Mouse (Mus musculus): ENCODE measurements around the gene Rhou. TPM values are rescaled to one million over a fixed set of nuclear protein-coding genes. Genes with fewer than 3 reads are reported as not detected.

The Rhou gene
- polyA plus RNA-seq, 1 experiment from 2014 or later, result 7.3 TPM

DNA sequence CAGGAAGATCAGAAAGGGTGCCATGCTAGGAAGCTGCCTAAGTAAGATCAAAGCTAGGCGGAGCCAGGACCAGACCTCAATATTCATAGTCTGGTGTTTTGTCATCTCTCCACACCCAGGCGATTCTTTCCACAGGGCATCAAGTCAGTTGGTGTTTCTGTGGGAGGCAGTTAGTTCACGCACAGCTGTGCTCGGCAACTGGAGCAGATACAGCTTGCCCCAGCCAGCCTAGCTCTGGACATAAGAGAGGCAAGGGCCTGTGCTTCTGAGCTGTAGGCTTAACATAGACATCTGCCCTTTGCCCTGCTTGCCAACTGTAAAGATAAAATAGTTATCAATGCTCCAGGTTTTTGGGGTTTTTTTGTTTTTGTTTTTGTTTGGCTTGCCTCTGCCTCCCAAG, 21.5 kb upstream of the Rhou start:
- TF ChIP-seq EP300 (optimal IDR thresholded peaks at IDR 0.05), result no peak
- TF ChIP-seq CTCF (IDR thresholded peaks at IDR 0.05; ENCODE audit: low read depth), result no peak
- Histone ChIP-seq H3K27me3 (ENCODE audit: control insufficient read depth, insufficient read depth, low read length) (no peaks in the 10 kb centered on the region), H3K36me3 (ENCODE audit: control insufficient read depth, insufficient read depth, low read length) (no peaks in the 10 kb centered on the region), H3K9me3 (ENCODE audit: control insufficient read depth, low read length) (no peaks in the 10 kb centered on the region), H3K4me2 (replicated peaks; ENCODE audit: low read depth) (no peak overlapping the region), H3K27ac (replicated peaks) (no peak overlapping the region), H3K4me3 (ENCODE audit: low read depth, low read length) (no peak overlapping the region), H3K4me1 (replicated peaks; ENCODE audit: control insufficient read depth, insufficient read depth) (0 out of 2 replicates have a peak, but pooled peaks cover 2% of the 10 kb centered on the region), H3K9ac (ENCODE audit: low read length) (no peak overlapping the region)
- ATAC-seq (ENCODE audit: low FRiP score, low TSS enrichment) (no peak), DNase-seq (ENCODE audit: low spot score) (no peak)
- 78% methylated on average over 4 of the region's 4 CpGs for WGBS

DNA sequence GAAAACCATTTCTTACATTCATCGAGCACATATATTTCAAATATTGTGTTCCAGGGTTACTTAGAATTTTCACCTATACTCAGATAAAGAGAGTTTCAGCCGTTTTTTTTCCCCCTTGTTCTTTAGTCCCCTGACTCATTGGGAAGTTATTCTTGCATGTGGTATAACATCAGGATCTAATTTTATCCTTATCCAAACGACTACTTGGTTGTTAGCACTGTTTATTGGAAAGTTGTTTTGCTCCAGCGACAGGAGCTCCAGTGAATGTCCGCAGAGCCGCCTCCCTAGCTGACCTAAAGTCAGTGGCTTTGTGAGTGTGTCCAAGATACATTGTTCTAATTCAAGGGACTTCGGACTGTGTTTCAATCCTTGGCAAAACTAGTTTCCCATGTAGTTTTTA, 19.9 kb upstream of the Rhou start:
- no peak for ATAC-seq (ENCODE audit: low FRiP score, low TSS enrichment)

DNA sequence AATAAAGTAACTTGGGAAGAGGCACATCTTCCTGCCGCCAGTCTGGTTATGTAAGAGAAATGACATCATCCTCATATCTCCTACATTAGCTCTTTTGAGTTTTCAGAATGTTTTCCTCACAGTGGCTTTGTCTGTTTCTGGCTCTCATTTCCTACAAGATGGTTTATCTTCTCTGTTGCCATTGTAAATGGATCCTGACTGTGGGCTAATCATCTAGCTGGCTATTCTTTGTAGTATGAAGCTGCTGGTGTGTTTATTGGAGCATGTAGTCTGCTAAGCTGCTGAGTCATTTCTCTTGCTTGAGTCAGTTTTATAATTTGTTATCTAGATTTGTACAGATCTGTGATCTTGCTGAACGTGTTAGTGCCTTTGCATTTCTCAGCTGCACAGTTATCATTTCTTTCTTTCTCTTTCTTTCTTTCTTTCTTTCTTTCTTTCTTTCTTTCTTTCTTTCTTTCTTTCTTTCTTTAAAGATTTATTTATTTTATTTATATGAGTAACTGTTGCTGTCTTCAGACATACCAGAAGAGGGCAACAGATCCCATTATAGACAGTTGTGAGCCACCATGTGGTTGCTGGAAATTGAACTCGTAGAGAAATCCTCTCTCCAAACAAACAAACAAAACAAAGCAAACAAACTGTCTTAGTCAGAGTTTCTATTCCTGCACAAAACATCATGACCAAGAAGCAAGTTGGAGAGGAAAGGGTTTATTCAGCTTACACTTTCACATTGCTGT, 19.2 kb upstream of the Rhou start:
- peak; percentile 53; the same call in 1 of the 2 replicates for ATAC-seq (ENCODE audit: low FRiP score, low TSS enrichment)

More for the DNA sequence above, 19.9 kb upstream of the Rhou start:
- 49% methylated on average over 7 of the region's 7 CpGs for WGBS
- TF ChIP-seq CTCF (IDR thresholded peaks at IDR 0.05; ENCODE audit: low read depth) (no peak), EP300 (optimal IDR thresholded peaks at IDR 0.05) (no peak)
- Histone ChIP-seq H3K9ac (ENCODE audit: low read length) (no peak overlapping the region), H3K36me3 (ENCODE audit: control insufficient read depth, insufficient read depth, low read length) (no peaks in the 10 kb centered on the region), H3K9me3 (ENCODE audit: control insufficient read depth, low read length) (no peaks in the 10 kb centered on the region), H3K4me2 (replicated peaks; ENCODE audit: low read depth) (no peak overlapping the region), H3K27ac (replicated peaks) (no peak overlapping the region; the same call in 1 of the 2 replicates), H3K27me3 (ENCODE audit: control insufficient read depth, insufficient read depth, low read length) (no peaks in the 10 kb centered on the region), H3K4me1 (replicated peaks; ENCODE audit: control insufficient read depth, insufficient read depth) (0 out of 2 replicates have a peak, but pooled peaks cover 2% of the 10 kb centered on the region), H3K4me3 (ENCODE audit: low read depth, low read length) (no peak overlapping the region)
- no peak for DNase-seq (ENCODE audit: low spot score)

DNA sequence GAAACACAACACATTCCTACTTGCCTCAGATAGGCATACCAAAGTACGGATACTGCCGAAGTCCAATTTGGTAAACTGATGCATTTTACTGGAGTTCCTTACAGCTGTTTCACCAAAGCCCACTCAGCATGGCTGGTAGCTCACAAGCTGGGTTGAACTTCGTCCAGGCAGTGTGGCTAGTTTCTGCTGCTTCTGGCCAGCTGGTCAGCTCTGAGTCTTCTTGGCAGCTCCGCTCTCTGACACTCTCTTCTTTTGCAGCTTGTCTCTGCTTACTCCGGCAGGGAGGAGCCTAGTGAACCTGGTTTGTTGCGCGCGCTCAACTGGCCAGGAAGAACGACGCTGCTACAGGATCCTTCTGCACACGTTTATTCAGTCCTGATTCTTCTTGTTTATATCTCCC, 18.1 kb upstream of the Rhou start:
- no peak for ATAC-seq (ENCODE audit: low FRiP score, low TSS enrichment)
- Histone ChIP-seq H3K9ac (ENCODE audit: low read length) (no peak overlapping the region), H3K9me3 (ENCODE audit: control insufficient read depth, low read length) (no peaks in the 10 kb centered on the region), H3K4me2 (replicated peaks; ENCODE audit: low read depth) (no peak overlapping the region), H3K36me3 (ENCODE audit: control insufficient read depth, insufficient read depth, low read length) (no peaks in the 10 kb centered on the region), H3K27me3 (ENCODE audit: control insufficient read depth, insufficient read depth, low read length) (no peaks in the 10 kb centered on the region), H3K4me3 (ENCODE audit: low read depth, low read length) (no peak overlapping the region), H3K27ac (replicated peaks) (no peak overlapping the region), H3K4me1 (replicated peaks; ENCODE audit: control insufficient read depth, insufficient read depth) (no peaks in the 10 kb centered on the region)
- 69% methylated on average over 11 of the region's 11 CpGs for WGBS
- TF ChIP-seq EP300 (optimal IDR thresholded peaks at IDR 0.05) (no peak), CTCF (IDR thresholded peaks at IDR 0.05; ENCODE audit: low read depth) (no peak)
- DNase-seq (ENCODE audit: low spot score), result no peak

More for the DNA sequence above, 19.2 kb upstream of the Rhou start:
- H3K9ac ChIP-seq (ENCODE audit: low read length), result no peak overlapping the region
- no peaks in the 10 kb centered on the region for H3K4me1 ChIP-seq (replicated peaks; ENCODE audit: control insufficient read depth, insufficient read depth)
- no peak overlapping the region for H3K4me2 ChIP-seq (replicated peaks; ENCODE audit: low read depth)
- H3K36me3 ChIP-seq (ENCODE audit: control insufficient read depth, insufficient read depth, low read length), result no peaks in the 10 kb centered on the region
- H3K27me3 ChIP-seq (ENCODE audit: control insufficient read depth, insufficient read depth, low read length), result no peaks in the 10 kb centered on the region
- no peak for DNase-seq (ENCODE audit: low spot score)
- H3K4me3 ChIP-seq (ENCODE audit: low read depth, low read length), result no peak overlapping the region
- TF ChIP-seq CTCF (IDR thresholded peaks at IDR 0.05; ENCODE audit: low read depth) (peak; percentile 30), EP300 (optimal IDR thresholded peaks at IDR 0.05) (no peak)
- 12% methylated on average over 3 of the region's 3 CpGs for WGBS
- no peaks in the 10 kb centered on the region for H3K9me3 ChIP-seq (ENCODE audit: control insufficient read depth, low read length)
- H3K27ac ChIP-seq (replicated peaks), result no peak overlapping the region; the same call in 1 of the 2 replicates

DNA sequence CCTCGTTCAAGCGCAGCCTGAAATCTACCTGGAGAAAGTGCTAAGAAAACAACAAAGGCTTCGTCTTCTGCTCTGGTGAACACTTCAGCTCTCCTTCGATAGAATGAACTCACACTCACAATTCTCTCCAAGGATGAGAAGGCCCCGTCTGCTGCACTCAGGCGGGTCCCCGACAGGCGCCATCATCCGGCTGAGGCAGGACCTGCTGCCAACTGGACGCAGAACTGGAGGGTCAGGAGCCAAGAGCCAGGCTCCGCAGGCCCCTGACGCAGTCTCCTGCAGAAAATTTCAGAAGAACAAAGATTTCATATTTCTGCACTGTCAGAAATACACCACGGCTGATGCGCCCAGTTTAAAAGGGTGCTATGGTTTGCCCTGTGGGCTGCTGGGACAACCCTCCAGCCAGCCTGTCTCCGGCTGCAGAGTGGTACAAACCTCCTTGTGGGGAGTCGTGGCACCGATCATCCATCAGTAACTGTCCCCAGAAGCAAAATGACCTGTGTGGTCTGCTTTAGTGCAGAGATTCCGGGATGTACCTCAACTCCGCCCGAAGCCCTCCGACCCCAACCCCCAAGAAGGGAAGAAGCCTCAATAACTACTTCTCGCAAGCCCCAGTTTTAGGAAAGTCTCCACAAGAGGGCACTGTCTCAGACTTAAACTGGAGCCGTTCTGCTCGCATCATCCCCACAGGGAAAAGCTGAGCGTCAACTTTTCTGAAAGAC, 10.2 kb upstream of the Rhou start:
- H3K36me3 ChIP-seq (ENCODE audit: control insufficient read depth, insufficient read depth, low read length), result no peaks in the 10 kb centered on the region
- H3K4me2 ChIP-seq (replicated peaks; ENCODE audit: low read depth), result no peak overlapping the region; the same call in 1 of the 2 replicates
- H3K9me3 ChIP-seq (ENCODE audit: control insufficient read depth, low read length), result no peaks in the 10 kb centered on the region
- TF ChIP-seq EP300 (optimal IDR thresholded peaks at IDR 0.05), result no peak
- TF ChIP-seq CTCF (IDR thresholded peaks at IDR 0.05; ENCODE audit: low read depth), result peak; percentile 81
- no peak overlapping the region; the same call in 1 of the 2 replicates for H3K9ac ChIP-seq (ENCODE audit: low read length)
- H3K27ac ChIP-seq (replicated peaks), result no peak overlapping the region
- no peaks in the 10 kb centered on the region; the same call in 1 of the 2 replicates for H3K4me1 ChIP-seq (replicated peaks; ENCODE audit: control insufficient read depth, insufficient read depth)
- no peaks in the 10 kb centered on the region for H3K27me3 ChIP-seq (ENCODE audit: control insufficient read depth, insufficient read depth, low read length)
- DNase-seq (ENCODE audit: low spot score) (peak; percentile 62), ATAC-seq (ENCODE audit: low FRiP score, low TSS enrichment) (no peak)
- WGBS, result 24% methylated on average over 25 of the region's 25 CpGs
- H3K4me3 ChIP-seq (ENCODE audit: low read depth, low read length), result no peak overlapping the region

Measured in stomach, postnatal 0 days (tissue).